Comparison of ENCODE assay signal across 9 mouse cellular contexts in genomic region chr7:139515959-139516660, GRCm38 (mm10).
DNase-seq lines count a peak whose midpoint lies in the region; ATAC-seq and TF ChIP-seq lines count a peak whose summit lies in the region.
"Had no signal": no experiment of that assay in that cellular context is flagged by ENCODE, and none has a peak within 500 bp of the region (broad histone marks: within the 10 kb centered on the region; RNA-seq: fewer than 3 reads in every experiment).

No protein-coding gene starts in this region.

- H3K4me1 ChIP-seq in embryonic fibroblast, embryonic 13.5 days (ENCODE audit: control insufficient read depth, insufficient read depth, low read length) = peaks cover 23% of the 10 kb centered on the region
- no peaks in the 10 kb centered on the region for H3K4me1 ChIP-seq in lung, adult 2 months (ENCODE audit: control insufficient read depth, insufficient read depth, low read length)
- no peaks in the 10 kb centered on the region for H3K4me1 ChIP-seq in hindbrain, embryonic 11.5 days (replicated peaks; ENCODE audit: control insufficient read depth, insufficient read depth, low read length)

- H3K4me3 ChIP-seq in embryonic fibroblast, embryonic 13.5 days (ENCODE audit: insufficient read depth, low read length) = no peak overlapping the region
- H3K4me3 ChIP-seq in lung, adult 2 months (replicated peaks; ENCODE audit: extremely low read depth, low read depth, low read length) = no peak overlapping the region
- H3K4me3 ChIP-seq in hindbrain, embryonic 11.5 days (ENCODE audit: low read depth, low read length) = no peak overlapping the region

- no peaks in the 10 kb centered on the region for H3K9me3 ChIP-seq in hindbrain, embryonic 11.5 days (ENCODE audit: control insufficient read depth, low read length)

- TF ChIP-seq POLR2A in embryonic fibroblast, embryonic 13.5 days (IDR thresholded peaks at IDR 0.05; ENCODE audit: low read depth, low read length) = no peak
- no peak for TF ChIP-seq POLR2A in lung, adult 2 months (IDR thresholded peaks at IDR 0.05; ENCODE audit: borderline replicate concordance, extremely low read depth, low read depth, low read length)

- H3K9ac ChIP-seq in hindbrain, embryonic 11.5 days (ENCODE audit: low read depth, low read length) = no peak overlapping the region

- peak overlapping the region; percentile 16 for H3K27ac ChIP-seq in embryonic fibroblast, embryonic 13.5 days (ENCODE audit: insufficient read depth, low read length)
- no peak overlapping the region for H3K27ac ChIP-seq in hindbrain, embryonic 11.5 days (ENCODE audit: low read depth, low read length)

- 70% methylated on average over 13 of the region's 13 CpGs for WGBS in lung, adult 2 months
- WGBS in hindbrain, embryonic 11.5 days = 86% methylated on average over 13 of the region's 13 CpGs

- TF ChIP-seq CTCF in embryonic fibroblast, embryonic 13.5 days (IDR thresholded peaks at IDR 0.05; ENCODE audit: borderline replicate concordance, insufficient read depth, low read length) = no peak
- TF ChIP-seq CTCF in lung, adult 2 months (IDR thresholded peaks at IDR 0.05; ENCODE audit: insufficient read depth, low read length) = no peak

- peaks cover 44% of the 10 kb centered on the region for H3K27me3 ChIP-seq in hindbrain, embryonic 11.5 days (ENCODE audit: control insufficient read depth, insufficient read depth, low read length)

- no peak for ATAC-seq in hindbrain, embryonic 11.5 days (ENCODE audit: low FRiP score)

- DNase-seq in adrenal gland, adult (ENCODE audit: inconsistent age in 2 of 2, low spot score in 1 of 2) = peak; percentile 77 to 89
- no peak for DNase-seq in adrenal gland, postnatal 4 days (ENCODE audit: low spot score in 2 of 2)
- peak; percentile 12 for DNase-seq in hindlimb bud, embryonic 11.5 days (ENCODE audit: extremely low spot score, low read depth, low spot score)
- peak; percentile 11 for DNase-seq in lung, adult 2 months
- DNase-seq in natural killer cell, adult 2 months (ENCODE audit: low spot score in 2 of 2) = no peak
- no peak for DNase-seq in hindbrain, embryonic 11.5 days (ENCODE audit: low spot score)
- DNase-seq in right cerebral cortex, postnatal 4 days = no peak
- DNase-seq: right cerebral cortex, postnatal 25 days had no signal

- H3K4me2 ChIP-seq in hindbrain, embryonic 11.5 days (replicated peaks; ENCODE audit: low read depth, low read length) = no peak overlapping the region

- no peaks in the 10 kb centered on the region for H3K36me3 ChIP-seq in hindbrain, embryonic 11.5 days (ENCODE audit: control insufficient read depth, insufficient read depth, low read length)

Comparison
In these comparisons a context has a peak if more than half of its experiments do, and no peak if none do; other contexts are left out.
1. DNase-seq: peak in adrenal gland, adult (2 of 2), hindlimb bud, embryonic 11.5 days (single experiment) and lung, adult 2 months (single experiment); none in adrenal gland, postnatal 4 days (0 of 2), natural killer cell, adult 2 months (0 of 2), hindbrain, embryonic 11.5 days (single experiment) and right cerebral cortex, postnatal 4 days (single experiment).